Mouse (Mus musculus): ENCODE data around the gene Garnl3. TPM values are rescaled to one million over a fixed set of nuclear protein-coding genes. Genes with fewer than 3 reads are reported as not detected.

Gene Garnl3
- polyA plus RNA-seq (2015; fragmentation: Nextera tagmentation; extraction: Ambion mirVana) = 49.6 and 62.3 TPM in 2 replicates

GRCm38 (mm10) chr2:33131500-33132092 lies at the start of gene Garnl3:
Garnl3 (minus strand) TSS chr2:33131654.
- WGBS = under 1% methylated on average over 22 of the region's 22 CpGs
- H3K4me2 ChIP-seq = peak within 1 kb of the TSS; percentile 98
- peak within 1 kb of the TSS; percentile 79 for H3K4me3 ChIP-seq (replicated peaks)
- peak within 1 kb of the TSS; percentile 80 for H3K9ac ChIP-seq (replicated peaks)
- H3K9me3 ChIP-seq (replicated peaks) = no peaks in the 10 kb centered on the region
- H3K36me3 ChIP-seq = 0 out of 2 replicates have a peak, but pooled peaks cover 4% of the 10 kb centered on the region
- peak; percentile 60 for ATAC-seq (ENCODE audit: low FRiP score)
- peak within 1 kb of the TSS; percentile 75 for H3K27ac ChIP-seq (replicated peaks)
- no peaks in the 10 kb centered on the region; the same call in 1 of the 2 replicates for H3K27me3 ChIP-seq (replicated peaks)
- H3K4me1 ChIP-seq = peaks cover 33% of the 10 kb centered on the region

GRCm38 (mm10) chr2:33179930-33180630 lies 48.6 kb upstream of the Garnl3 start:
- Histone ChIP-seq H3K9me3 (replicated peaks) (no peaks in the 10 kb centered on the region), H3K9ac (replicated peaks) (no peak overlapping the region), H3K27ac (replicated peaks) (peak overlapping the region; percentile 37), H3K36me3 (no peaks in the 10 kb centered on the region), H3K4me3 (replicated peaks) (no peak overlapping the region), H3K27me3 (replicated peaks) (no peaks in the 10 kb centered on the region), H3K4me1 (peaks cover 48% of the 10 kb centered on the region), H3K4me2 (no peak overlapping the region)
- 34% methylated on average over 16 of the region's 16 CpGs for WGBS
- ATAC-seq (ENCODE audit: low FRiP score) = 0 out of 2 replicates have a peak, but pooled peaks have one; percentile 26

GRCm38 (mm10) chr2:33179171-33179929 lies 47.9 kb upstream of the Garnl3 start:
- Histone ChIP-seq H3K9ac (replicated peaks) (no peak overlapping the region), H3K4me3 (replicated peaks) (no peak overlapping the region), H3K9me3 (replicated peaks) (no peaks in the 10 kb centered on the region), H3K36me3 (no peaks in the 10 kb centered on the region), H3K4me2 (no peak overlapping the region), H3K4me1 (peaks cover 41% of the 10 kb centered on the region), H3K27me3 (replicated peaks) (no peaks in the 10 kb centered on the region), H3K27ac (replicated peaks) (peak overlapping the region; percentile 64)
- ATAC-seq (ENCODE audit: low FRiP score) = peak; percentile 54; the same call in 1 of the 2 replicates
- WGBS = 44% methylated on average over 14 of the region's 14 CpGs

DNA sequence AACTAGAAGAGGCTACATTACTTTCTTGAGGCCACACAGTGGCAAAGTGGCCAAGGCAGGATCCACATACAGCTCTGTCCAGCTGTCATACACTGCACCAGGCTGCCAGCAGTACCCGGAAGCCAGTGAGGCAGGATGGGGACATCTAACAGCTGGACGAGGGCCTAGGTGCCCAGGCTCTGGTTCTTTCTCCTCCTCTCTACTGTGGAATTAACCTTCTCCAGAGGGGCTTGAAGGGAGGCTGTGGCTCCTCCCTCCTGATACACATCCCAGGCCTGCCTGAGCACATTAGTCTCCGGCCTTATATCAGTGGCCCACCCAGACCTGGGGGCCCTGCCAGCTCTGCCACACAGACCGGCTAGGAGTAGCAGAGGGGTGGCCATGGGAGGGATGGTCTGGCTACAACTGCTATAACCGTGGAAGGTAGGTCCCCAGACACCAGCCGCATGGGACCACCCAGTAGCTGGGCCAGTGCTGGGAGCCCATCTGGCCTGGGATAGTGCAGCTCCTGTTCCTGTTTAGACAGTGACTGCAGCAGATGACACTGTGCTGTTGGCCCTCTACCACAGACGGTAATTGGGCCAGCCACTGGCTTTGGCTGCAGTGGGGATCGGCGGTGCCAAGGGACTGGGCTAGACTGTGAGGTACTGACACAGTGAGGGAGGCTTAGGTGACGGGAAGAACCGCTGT lies 46.9 kb upstream of the Garnl3 start:
- H3K27me3 ChIP-seq (replicated peaks) = no peaks in the 10 kb centered on the region
- peak; percentile 51 for ATAC-seq (ENCODE audit: low FRiP score)
- 51% methylated on average over 11 of the region's 11 CpGs for WGBS
- H3K9me3 ChIP-seq (replicated peaks) = no peaks in the 10 kb centered on the region
- no peak overlapping the region for H3K4me3 ChIP-seq (replicated peaks)
- H3K4me1 ChIP-seq = peaks cover 38% of the 10 kb centered on the region
- H3K4me2 ChIP-seq = no peak overlapping the region
- peak overlapping the region; percentile 64 for H3K27ac ChIP-seq (replicated peaks)
- peaks cover 3% of the 10 kb centered on the region; the same call in 1 of the 2 replicates for H3K36me3 ChIP-seq
- no peak overlapping the region for H3K9ac ChIP-seq (replicated peaks)

DNA sequence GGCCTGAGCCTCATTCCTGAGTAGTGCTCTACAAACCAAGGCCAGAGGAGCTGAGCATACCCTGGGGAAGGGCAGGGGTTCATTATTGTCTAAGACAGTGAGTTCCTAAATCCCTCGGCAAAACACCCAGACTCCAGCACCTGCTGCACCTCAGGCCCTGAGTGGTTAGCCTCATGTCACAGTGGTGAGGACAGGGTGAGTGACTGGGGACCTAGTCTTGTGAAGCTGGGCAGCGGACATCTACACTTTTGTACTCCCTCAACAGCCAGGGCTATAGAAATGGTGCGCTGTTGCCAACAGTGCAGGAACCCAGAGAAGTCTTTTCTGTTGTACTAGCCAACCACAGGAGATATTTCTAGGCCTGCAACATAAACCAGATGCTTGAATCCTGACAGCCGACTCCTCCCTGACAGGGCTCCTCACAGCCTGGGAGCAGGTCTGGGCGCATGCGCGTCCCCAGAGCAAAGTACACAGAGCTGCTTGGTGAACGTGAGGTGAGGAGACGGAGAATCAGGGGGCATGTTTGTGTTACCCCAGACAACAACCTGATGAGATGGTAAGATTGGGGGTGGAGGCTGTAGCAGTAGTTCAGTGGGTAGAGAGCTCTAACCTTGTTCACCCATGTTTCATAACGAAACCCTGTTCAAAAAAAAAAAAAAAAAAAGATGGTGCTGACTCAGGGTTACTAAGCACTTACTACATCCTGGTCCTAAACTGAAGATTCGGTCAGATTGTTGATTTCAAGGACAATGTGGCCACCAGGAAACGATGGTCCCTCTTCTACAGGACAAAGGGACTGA lies 46.2 kb upstream of the Garnl3 start:
- peaks cover 38% of the 10 kb centered on the region for H3K4me1 ChIP-seq
- peaks cover 6% of the 10 kb centered on the region for H3K36me3 ChIP-seq
- no peak for ATAC-seq (ENCODE audit: low FRiP score)
- no peak overlapping the region for H3K4me2 ChIP-seq
- no peak overlapping the region for H3K9ac ChIP-seq (replicated peaks)
- no peak overlapping the region; the same call in 1 of the 2 replicates for H3K27ac ChIP-seq (replicated peaks)
- 92% methylated on average over 12 of the region's 12 CpGs for WGBS
- no peaks in the 10 kb centered on the region for H3K9me3 ChIP-seq (replicated peaks)
- no peak overlapping the region for H3K4me3 ChIP-seq (replicated peaks)
- no peaks in the 10 kb centered on the region for H3K27me3 ChIP-seq (replicated peaks)

DNA sequence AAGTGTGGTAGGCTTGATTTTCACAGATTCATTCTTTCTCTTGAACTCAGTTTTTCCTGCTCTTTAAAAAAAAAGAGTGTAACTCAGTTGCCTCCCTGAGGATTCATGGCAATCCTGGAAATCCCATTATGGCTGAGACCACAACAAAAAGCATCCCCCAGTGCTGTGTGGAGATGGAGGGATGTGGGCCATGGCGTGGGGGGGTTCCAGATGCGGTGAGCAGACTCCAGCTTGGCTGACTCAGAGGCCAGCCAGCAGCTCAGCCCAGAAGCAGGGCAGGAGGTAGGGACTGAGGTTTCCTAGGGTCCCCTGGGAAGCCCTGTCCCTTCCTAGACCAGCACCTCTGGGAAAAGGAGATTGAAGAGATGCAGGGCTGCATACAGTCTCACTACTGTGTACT lies 45.5 kb upstream of the Garnl3 start:
- no peak overlapping the region for H3K4me2 ChIP-seq
- whole genome bisulfite sequencing = 66% methylated on average over 2 of the region's 2 CpGs
- ATAC-seq (ENCODE audit: low FRiP score) = no peak
- no peak overlapping the region for H3K9ac ChIP-seq (replicated peaks)
- no peak overlapping the region; the same call in 1 of the 2 replicates for H3K27ac ChIP-seq (replicated peaks)
- H3K27me3 ChIP-seq (replicated peaks) = no peaks in the 10 kb centered on the region
- peaks cover 38% of the 10 kb centered on the region for H3K4me1 ChIP-seq
- no peaks in the 10 kb centered on the region for H3K9me3 ChIP-seq (replicated peaks)
- peaks cover 12% of the 10 kb centered on the region for H3K36me3 ChIP-seq
- no peak overlapping the region for H3K4me3 ChIP-seq (replicated peaks)

DNA sequence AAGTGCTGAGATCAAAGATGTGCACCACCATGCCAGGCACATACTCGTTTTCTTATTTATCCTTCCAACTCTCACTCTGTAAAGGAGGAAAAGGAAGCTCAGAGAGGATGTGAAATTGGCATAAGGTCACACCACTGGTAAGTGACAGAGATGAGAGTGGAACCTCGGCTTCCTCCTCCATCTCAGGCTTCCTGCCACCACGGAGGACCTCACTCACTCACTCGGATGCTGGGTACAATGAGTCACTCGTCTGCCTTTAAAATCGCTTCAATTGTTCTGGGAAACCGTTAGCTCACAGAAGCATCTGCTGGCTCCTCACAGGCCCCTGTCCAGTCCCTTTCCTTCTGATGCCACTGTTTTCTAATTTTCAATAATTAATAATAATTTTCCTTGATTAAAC lies 45.1 kb upstream of the Garnl3 start:
- peaks cover 38% of the 10 kb centered on the region for H3K4me1 ChIP-seq
- H3K27me3 ChIP-seq (replicated peaks) = no peaks in the 10 kb centered on the region
- no peak overlapping the region for H3K4me2 ChIP-seq
- no peak overlapping the region for H3K27ac ChIP-seq (replicated peaks)
- no peaks in the 10 kb centered on the region for H3K9me3 ChIP-seq (replicated peaks)
- no peak overlapping the region for H3K4me3 ChIP-seq (replicated peaks)
- WGBS = 48% methylated on average over 7 of the region's 7 CpGs
- no peak for ATAC-seq (ENCODE audit: low FRiP score)
- H3K9ac ChIP-seq (replicated peaks) = no peak overlapping the region
- peaks cover 15% of the 10 kb centered on the region for H3K36me3 ChIP-seq

- Histone ChIP-seq H3K9me3 (replicated peaks) (no peaks in the 10 kb centered on the region), H3K27ac (replicated peaks) (no peak overlapping the region), H3K36me3 (peaks cover 28% of the 10 kb centered on the region), H3K9ac (replicated peaks) (no peak overlapping the region), H3K4me3 (replicated peaks) (no peak overlapping the region), H3K4me1 (peaks cover 16% of the 10 kb centered on the region), H3K4me2 (no peak overlapping the region), H3K27me3 (replicated peaks) (no peaks in the 10 kb centered on the region)
- no peak for ATAC-seq (ENCODE audit: low FRiP score)
- 81% methylated on average over 7 of the region's 7 CpGs for WGBS
Observed at GRCm38 (mm10) chr2:33173686-33174085, 42.2 kb upstream of the Garnl3 start.

- Histone ChIP-seq H3K9me3 (replicated peaks) (no peaks in the 10 kb centered on the region), H3K4me2 (no peak overlapping the region), H3K4me3 (replicated peaks) (no peak overlapping the region), H3K27me3 (replicated peaks) (no peaks in the 10 kb centered on the region), H3K27ac (replicated peaks) (no peak overlapping the region), H3K4me1 (peaks cover 10% of the 10 kb centered on the region), H3K36me3 (peaks cover 29% of the 10 kb centered on the region), H3K9ac (replicated peaks) (no peak overlapping the region)
- no peak for ATAC-seq (ENCODE audit: low FRiP score)
- WGBS = 89% methylated on average over 10 of the region's 10 CpGs
Observed at GRCm38 (mm10) chr2:33173126-33173525, 41.7 kb upstream of the Garnl3 start.

GRCm38 (mm10) chr2:33170777-33171565 lies 39.5 kb upstream of the Garnl3 start:
- Histone ChIP-seq H3K4me3 (replicated peaks) (no peak overlapping the region), H3K36me3 (peaks cover 41% of the 10 kb centered on the region), H3K27me3 (replicated peaks) (no peaks in the 10 kb centered on the region), H3K4me2 (no peak overlapping the region), H3K4me1 (peaks cover 2% of the 10 kb centered on the region; the same call in 1 of the 2 replicates), H3K27ac (replicated peaks) (0 out of 2 replicates have a peak overlapping the region, but pooled peaks have one; percentile 38), H3K9ac (replicated peaks) (no peak overlapping the region), H3K9me3 (replicated peaks) (no peaks in the 10 kb centered on the region)
- 52% methylated on average over 10 of the region's 10 CpGs for WGBS
- no peak for ATAC-seq (ENCODE audit: low FRiP score)
